Mouse (Mus musculus): ENCODE data around the gene D630003M21Rik.

- TF ChIP-seq CTCF (IDR thresholded peaks at IDR 0.05; ENCODE audit: low read depth, low read length) (no peak), POLR2A (IDR thresholded peaks at IDR 0.05; ENCODE audit: extremely low read depth, insufficient read depth, low read length) (no peak)
Observed at GRCm38 (mm10) chr2:158273646-158274045, 44.6 kb upstream of the D630003M21Rik start.
